ENCODE assay signal across 14 mouse cellular contexts in the genomic region with DNA sequence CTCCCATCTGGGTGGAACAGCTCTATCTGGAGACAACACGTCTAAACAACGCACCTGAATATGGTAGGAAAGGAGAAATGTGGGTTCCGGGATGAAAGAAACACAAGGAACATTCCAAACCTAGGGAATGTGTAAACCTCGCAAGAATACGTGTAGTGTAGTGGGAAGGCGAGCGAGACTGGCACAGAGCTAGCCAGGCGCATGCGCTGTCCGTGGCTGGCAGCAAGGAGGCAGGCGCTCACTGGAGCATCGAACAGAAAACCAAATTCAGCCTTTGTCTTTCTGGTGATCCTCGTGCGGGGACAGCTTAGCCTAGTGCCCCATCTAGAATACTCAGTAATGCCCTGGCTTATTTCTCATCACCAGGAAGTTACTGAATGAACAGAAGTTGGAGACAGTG. TPM values are rescaled to one million over a fixed set of nuclear protein-coding genes. Genes with fewer than 3 reads are reported as not detected.
A peak's percentile ranks its signal among the peaks of the same experiment; 100 is the strongest.
DNase-seq lines count a peak whose midpoint lies in the region; ATAC-seq and TF ChIP-seq lines count a peak whose summit lies in the region.
"Had no signal": no experiment of that assay in that cellular context is flagged by ENCODE, and none has a peak within 500 bp of the region (broad histone marks: within the 10 kb centered on the region; RNA-seq: fewer than 3 reads in every experiment).

No protein-coding gene starts in this region.

- H3K4me3 ChIP-seq in layer of hippocampus, adult 2 months = no peak overlapping the region
- H3K4me3 ChIP-seq in thymus, adult 2 months (ENCODE audit: control insufficient read depth, insufficient read depth, low read length) = no peak overlapping the region
- H3K4me3 ChIP-seq in stomach, postnatal 0 days (ENCODE audit: low read depth, low read length) = no peak overlapping the region
- no peak overlapping the region for H3K4me3 ChIP-seq in gastrocnemius, adult 2 months
- H3K4me3 ChIP-seq: limb, embryonic 12.5 days had no signal

- TF ChIP-seq EP300 in stomach, postnatal 0 days (optimal IDR thresholded peaks at IDR 0.05) = no peak

- TF ChIP-seq CTCF in layer of hippocampus, adult 2 months (conservative IDR thresholded peaks at IDR 0.05) = 0 out of 2 replicates have a peak, but pooled peaks have one; percentile 16
- no peak for TF ChIP-seq CTCF in thymus, adult 2 months (IDR thresholded peaks at IDR 0.05; ENCODE audit: borderline replicate concordance, control insufficient read depth, extremely low read depth, insufficient read depth, low read length, poor library complexity)
- 0 out of 2 replicates have a peak, but pooled peaks have one; percentile 20 for TF ChIP-seq CTCF in stomach, postnatal 0 days (IDR thresholded peaks at IDR 0.05; ENCODE audit: low read depth)
- TF ChIP-seq CTCF in gastrocnemius, adult 2 months (IDR thresholded peaks at IDR 0.05) = no peak

- no peaks in the 10 kb centered on the region for H3K36me3 ChIP-seq in thymus, adult 2 months (ENCODE audit: control insufficient read depth, insufficient read depth, low read length)
- no peaks in the 10 kb centered on the region for H3K36me3 ChIP-seq in stomach, postnatal 0 days (ENCODE audit: control insufficient read depth, insufficient read depth, low read length)
- H3K36me3 ChIP-seq: limb, embryonic 12.5 days had no signal

- no peak for ATAC-seq in CD4-positive, CD25-positive, alpha-beta regulatory T cell, adult 4 months
- no peak for ATAC-seq in stomach, postnatal 0 days (ENCODE audit: low FRiP score, low TSS enrichment)

- H3K9me3 ChIP-seq in stomach, postnatal 0 days (ENCODE audit: control insufficient read depth, low read length) = no peaks in the 10 kb centered on the region
- H3K9me3 ChIP-seq: limb, embryonic 12.5 days had no signal

- 93% methylated on average over 14 of the region's 14 CpGs for WGBS in thymus, adult 2 months
- 74% methylated on average over 14 of the region's 14 CpGs for WGBS in stomach, postnatal 0 days

- TF ChIP-seq POLR2A in thymus, adult 2 months (IDR thresholded peaks at IDR 0.05; ENCODE audit: control insufficient read depth, extremely low read depth, insufficient read depth, low read length, poor library complexity) = no peak

- intact Hi-C loops in gastrocnemius, adult 2 months (cut with DNase I) = no loop called here

- peak; percentile 22 for DNase-seq in CD4-positive, CD25-positive, alpha-beta regulatory T cell, adult 2 months (ENCODE audit: low read depth, low spot score)
- no peak for DNase-seq in layer of hippocampus, adult 2 months (ENCODE audit: low spot score in 2 of 2)
- DNase-seq in layer of hippocampus, adult 8-10 months (ENCODE audit: low spot score in 2 of 2) = no peak
- peak; percentile 20 for DNase-seq in thymus, postnatal 14 days
- DNase-seq in thymus, adult 2 months = no peak
- DNase-seq in stomach, postnatal 0 days (ENCODE audit: low spot score) = no peak
- no peak for DNase-seq in gastrocnemius, adult 2 months
- DNase-seq: adrenal gland, postnatal 25 days; cerebellum, adult 11 months; right cerebral cortex, postnatal 25 days had no signal

- no peaks in the 10 kb centered on the region for H3K27me3 ChIP-seq in thymus, adult 2 months (ENCODE audit: control insufficient read depth, insufficient read depth, low read length)
- H3K27me3 ChIP-seq in stomach, postnatal 0 days (ENCODE audit: control insufficient read depth, insufficient read depth, low read length) = no peaks in the 10 kb centered on the region

- H3K9ac ChIP-seq in stomach, postnatal 0 days (ENCODE audit: low read length) = no peak overlapping the region
- H3K9ac ChIP-seq: limb, embryonic 12.5 days had no signal

- no peak overlapping the region for H3K27ac ChIP-seq in layer of hippocampus, adult 2 months
- no peak overlapping the region for H3K27ac ChIP-seq in thymus, adult 2 months (ENCODE audit: control insufficient read depth, insufficient read depth, low read length)
- no peak overlapping the region for H3K27ac ChIP-seq in stomach, postnatal 0 days (replicated peaks)
- no peak overlapping the region for H3K27ac ChIP-seq in gastrocnemius, adult 2 months
- H3K27ac ChIP-seq: limb, embryonic 12.5 days had no signal

- no peak overlapping the region for H3K4me2 ChIP-seq in stomach, postnatal 0 days (replicated peaks; ENCODE audit: low read depth)
- H3K4me2 ChIP-seq: limb, embryonic 12.5 days had no signal

- no peaks in the 10 kb centered on the region; the same call in 1 of the 2 replicates for H3K4me1 ChIP-seq in thymus, adult 2 months (replicated peaks; ENCODE audit: control insufficient read depth, insufficient read depth, low read length)
- no peaks in the 10 kb centered on the region for H3K4me1 ChIP-seq in stomach, postnatal 0 days (replicated peaks; ENCODE audit: control insufficient read depth, insufficient read depth)

RNA-seq across cellular contexts. Expression of gene Habp2, which starts 23.2 kb away (rescaled TPM):
- polyA plus RNA-seq in CD4-positive, CD25-positive, alpha-beta regulatory T cell, adult 4 months (2017; shearing (Covaris generic)) = under 1 TPM in 1 of 2 experiments, not detected in 1; 0.36 TPM
- total RNA-seq in layer of hippocampus, adult 2 months (2021) = not detected
- total RNA-seq in layer of hippocampus, adult 8-10 months (2022) = not detected
- polyA plus RNA-seq in thymus, adult 2 months (2012; rRNA removed) = 0.15 and 0.55 TPM in 2 replicates
- polyA plus RNA-seq in stomach, postnatal 0 days (2015; fragmentation: Nextera tagmentation; extraction: Ambion mirVana) = 28.9 and 29.1 TPM in 2 replicates
- total RNA-seq in gastrocnemius, adult 2 months (2021) = not detected
- total RNA-seq: adrenal gland, postnatal 25 days; hematopoietic stem cell, adult 5-6 weeks; monocyte, adult 5-6 weeks had no signal
- polyA plus RNA-seq: limb, embryonic 12.5 days had no signal

Comparison
In these comparisons a context has a peak if more than half of its experiments do, and no peak if none do; other contexts are left out.
1. DNase-seq: peak in CD4-positive, CD25-positive, alpha-beta regulatory T cell, adult 2 months (single experiment) and thymus, postnatal 14 days (single experiment); none in layer of hippocampus, adult 2 months (0 of 2), layer of hippocampus, adult 8-10 months (0 of 2), thymus, adult 2 months (single experiment), stomach, postnatal 0 days (single experiment) and gastrocnemius, adult 2 months (single experiment).
2. CTCF ChIP-seq: peak in layer of hippocampus, adult 2 months (single experiment) and stomach, postnatal 0 days (single experiment); none in thymus, adult 2 months (single experiment) and gastrocnemius, adult 2 months (single experiment).